Mouse (Mus musculus) T-cell, adult 2 months (primary cell): ENCODE results near the gene Fbxl5.

ENCODE experiments used
- DNase-seq: peaks from one replicate; pipeline ENCODE4 v3.0.0; 2022; ENCODE audit warnings: low spot score

Gene Fbxl5

DNA sequence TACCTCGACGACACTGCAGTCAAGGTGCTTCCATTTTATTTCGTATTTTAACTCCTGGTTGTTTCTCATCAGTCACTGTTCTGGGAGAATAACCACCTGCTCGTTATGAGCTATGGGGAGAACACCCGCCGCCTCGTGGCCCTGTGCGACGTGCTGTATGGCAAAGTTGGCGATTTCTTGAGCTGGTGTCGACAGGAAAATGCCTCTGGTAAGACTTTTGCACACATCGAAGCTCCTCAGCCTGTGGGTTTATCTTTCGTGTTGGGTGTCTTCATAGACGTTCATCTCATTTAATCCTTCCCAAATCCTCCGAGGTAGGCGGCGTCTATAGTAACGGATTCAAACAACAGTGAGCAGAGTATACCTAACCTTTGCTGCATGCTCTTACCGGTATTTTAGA, at the start of gene Fbxl5:
Fbxl5 (minus strand) TSS at position 101 of the 400 bp plus-strand sequence.
- DNase-seq, result no peak

DNA sequence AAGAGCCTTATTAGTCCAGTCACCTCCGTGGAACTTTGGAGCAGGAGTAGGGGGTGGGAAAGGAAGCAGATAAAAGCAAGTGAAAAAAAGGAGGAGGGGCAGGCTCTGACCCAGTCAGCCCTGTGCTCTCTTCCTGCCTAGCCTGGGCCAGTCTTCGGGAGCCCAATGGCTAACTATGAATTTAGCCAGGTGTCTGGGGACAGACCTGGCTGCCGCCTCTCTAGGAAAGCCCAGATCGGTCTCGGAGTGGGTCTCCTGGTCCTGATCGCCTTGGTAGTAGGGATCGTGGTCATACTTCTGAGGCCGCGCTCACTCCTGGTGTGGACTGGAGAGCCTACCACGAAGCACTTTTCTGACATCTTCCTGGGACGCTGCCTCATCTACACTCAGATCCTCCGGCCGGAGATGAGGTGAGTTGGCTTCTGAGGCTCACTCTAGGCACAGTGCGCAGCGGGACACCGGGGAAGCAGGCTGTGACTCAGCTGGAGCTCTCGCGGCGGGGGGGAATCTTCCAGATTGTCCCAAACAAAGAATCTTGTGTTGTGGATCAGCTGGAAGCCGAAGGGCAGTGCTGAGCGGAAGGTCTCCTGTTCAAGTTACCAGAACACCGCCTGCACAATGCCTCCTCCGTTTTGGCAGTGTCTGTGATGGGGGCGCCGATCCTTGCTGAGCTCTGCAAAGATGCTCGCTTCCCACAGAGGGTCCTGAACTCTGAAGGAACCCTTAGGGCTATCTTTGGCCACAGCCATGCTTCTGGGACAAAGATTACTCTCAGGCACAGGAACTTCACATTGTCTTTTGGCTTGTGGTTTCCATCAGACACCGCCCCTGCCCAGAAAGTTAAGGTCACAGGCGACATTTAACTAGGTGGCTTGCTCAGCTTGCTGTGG, 47.5 kb upstream of the Fbxl5 start:
- DNase-seq, result peak; percentile 16

DNA sequence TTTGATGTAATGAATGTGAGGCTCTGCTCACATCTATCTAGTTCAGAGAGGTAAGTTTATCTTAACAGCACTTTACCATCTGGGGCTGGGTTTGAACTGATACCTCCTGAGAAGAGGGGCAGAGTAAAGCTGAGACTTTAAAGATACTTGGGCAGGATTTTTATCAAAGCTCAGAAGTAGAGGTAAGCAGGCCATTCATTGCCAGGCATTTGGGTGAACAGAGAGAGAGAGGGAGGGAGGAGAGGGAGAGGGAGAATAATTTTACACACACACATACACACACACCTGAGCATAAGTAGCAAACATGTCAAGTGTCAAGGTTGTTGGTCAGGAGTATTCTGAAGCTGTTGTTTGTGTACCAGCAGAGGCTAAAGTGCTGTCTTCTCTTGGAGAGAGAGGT, 46.8 kb upstream of the Fbxl5 start, which contains the start of gene Cd38:
Cd38 (plus strand) TSS at position 301 of the 400 bp plus-strand sequence.
- no peak for DNase-seq

DNA sequence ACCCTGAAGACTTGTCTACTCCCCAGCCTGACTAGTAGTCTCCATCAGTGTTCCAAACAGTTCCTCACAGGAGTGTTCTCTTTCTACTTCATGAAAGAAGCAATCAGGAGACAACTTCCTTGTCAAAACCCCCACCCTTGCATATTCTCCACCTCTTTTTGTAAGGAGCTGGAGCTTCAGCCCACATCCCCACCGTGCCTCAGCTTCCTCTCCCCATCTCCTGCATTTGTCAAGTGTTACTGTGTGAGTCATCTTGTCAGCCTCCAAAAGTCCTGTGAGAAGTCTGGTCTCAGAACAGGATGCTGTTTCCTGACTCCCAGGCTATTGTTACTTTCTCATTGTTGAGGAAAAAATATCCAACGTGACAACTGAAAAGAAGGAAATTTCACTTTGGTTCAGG, 43.9 kb upstream of the Fbxl5 start:
- no peak for DNase-seq

DNA sequence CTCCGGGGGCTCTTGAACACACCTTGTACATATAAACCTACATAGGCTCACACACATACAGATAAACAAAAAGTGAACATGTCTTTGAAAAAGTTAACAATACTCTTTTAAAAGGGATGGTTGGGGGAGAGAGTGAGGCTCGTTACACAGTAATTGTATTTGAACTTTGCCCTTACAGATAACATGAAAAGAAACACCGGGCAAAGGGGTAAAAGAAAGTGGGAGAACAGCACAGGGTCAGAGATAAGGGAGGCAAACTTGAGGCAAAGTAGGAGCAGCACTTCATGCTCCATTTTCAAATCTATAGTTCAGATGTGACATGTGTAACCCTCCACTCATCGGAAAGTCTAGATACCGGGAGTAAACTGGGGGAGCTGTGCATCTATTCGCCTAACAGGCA, 42.2 kb upstream of the Fbxl5 start:
- DNase-seq, result no peak

DNA sequence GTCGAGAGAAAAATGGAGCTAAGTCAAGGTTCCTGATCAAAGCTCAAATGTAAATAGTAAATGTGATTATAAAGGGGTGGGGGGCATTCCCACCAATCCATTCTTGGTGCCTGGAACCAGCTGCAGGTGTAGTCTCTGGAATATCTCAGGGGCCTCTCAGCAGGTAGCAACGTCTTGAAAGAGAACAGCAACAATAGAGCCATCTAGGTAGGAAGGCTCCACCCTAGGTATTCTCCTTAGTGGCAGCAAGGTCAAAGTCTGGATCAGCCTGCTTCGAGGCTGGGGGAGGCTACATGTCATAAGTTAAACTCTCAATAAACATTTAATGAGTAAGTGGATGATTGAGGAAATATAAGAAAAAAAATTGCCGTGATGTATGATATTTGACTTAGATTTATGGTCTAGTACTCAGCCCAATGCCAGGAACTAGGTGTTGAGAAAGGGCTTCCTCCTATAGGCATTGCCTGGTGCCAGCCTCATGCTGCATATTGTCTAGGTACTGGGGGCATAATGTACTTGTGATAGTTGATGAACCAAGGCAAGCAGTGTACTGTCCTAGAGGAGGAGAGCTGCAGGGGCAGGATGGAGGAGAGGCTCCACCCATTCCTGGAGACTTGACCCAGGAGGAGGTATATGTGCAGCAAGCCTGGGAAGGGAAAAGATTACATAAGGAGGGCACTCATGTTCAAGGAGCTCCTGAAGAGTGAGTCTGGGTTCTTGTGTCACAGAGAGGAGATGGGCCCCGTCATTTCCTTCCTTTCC, 39.4 kb upstream of the Fbxl5 start:
- no peak for DNase-seq

DNA sequence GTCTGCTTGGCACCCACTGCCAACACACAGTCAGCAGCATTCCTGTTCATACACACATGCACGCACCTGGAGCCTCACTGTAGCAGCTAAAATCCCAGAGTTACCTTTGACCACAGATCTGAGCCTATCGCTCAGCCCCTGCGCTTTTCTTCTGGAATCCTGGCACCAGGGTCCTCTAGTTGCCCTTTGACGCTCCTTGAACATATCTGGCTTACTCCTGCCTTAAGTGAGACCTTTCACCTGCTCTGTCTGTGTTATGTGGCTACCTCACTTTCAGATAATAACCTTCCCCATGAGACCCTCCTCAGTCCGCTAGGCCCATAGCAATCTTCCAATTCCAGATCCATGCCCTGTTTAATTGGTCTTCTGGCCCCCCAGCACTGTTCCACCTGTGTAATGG, 38.7 kb upstream of the Fbxl5 start:
- no peak for DNase-seq

DNA sequence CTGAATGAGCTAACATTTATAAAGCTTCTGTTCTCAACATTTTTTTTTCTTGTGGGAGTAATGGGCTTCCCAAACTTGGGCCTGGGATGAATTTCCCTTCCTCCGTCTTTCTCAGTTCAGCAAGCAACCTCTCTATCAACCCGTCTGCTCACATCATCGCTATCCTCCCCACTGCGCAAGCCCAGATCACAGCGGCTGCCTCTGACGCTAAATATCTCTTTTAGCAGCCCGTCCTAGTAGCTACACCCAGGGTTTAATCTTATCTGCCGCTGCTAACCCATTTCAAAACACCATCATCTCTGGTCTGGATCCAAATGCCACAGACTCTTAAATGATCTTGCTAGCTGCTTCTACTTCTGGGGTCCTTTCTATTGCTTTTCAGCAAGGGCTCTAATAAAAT, 38.2 kb upstream of the Fbxl5 start:
- no peak for DNase-seq

DNA sequence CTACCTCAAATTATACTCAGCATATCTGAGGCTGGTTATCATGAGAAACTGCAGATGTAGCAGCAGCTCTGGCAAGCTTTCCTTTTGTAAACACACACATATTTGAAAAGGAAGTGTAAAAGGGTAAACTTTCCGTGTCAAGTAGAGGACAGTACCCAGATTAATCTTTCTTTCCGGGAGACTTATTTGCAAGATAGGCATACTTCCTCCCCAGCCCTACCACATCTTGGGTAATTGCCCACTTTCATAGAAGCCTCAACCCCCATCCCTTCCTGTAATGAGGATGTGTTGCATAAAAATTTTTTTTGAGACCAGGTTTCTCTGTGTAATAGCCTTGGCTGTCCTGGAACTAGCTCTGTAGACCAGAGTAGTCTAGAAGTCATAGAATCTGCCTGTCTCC, 34.3 kb upstream of the Fbxl5 start:
- no peak for DNase-seq

DNA sequence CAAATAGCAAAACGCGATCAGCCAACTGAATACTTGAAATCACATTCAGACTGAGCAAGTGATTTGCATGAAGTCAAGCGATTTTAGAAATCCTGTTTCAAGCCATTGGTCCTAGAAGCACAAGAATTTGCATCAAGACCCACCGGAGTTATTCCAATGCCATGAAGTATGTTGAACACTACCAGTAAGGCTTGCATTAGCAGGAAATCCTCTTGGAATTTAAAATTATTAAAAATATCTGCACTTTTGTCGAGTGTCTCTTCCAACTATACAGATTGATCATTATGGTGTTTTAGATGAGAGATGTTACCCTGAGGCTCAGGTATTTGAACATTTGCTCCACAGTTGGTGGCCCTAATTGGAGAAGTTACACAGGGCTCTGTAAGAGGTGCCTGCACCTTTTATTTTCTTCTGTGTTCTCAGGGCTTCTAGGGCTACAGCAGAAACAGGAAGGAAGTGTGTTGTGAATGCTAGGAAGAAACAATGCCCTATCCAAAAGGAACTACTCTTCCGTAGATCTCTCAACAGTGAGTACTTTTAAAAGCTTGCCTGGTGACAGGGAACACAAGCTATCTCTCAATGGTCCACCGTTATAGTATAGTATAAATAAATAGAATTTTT, 32.5 kb upstream of the Fbxl5 start:
- no peak for DNase-seq

DNA sequence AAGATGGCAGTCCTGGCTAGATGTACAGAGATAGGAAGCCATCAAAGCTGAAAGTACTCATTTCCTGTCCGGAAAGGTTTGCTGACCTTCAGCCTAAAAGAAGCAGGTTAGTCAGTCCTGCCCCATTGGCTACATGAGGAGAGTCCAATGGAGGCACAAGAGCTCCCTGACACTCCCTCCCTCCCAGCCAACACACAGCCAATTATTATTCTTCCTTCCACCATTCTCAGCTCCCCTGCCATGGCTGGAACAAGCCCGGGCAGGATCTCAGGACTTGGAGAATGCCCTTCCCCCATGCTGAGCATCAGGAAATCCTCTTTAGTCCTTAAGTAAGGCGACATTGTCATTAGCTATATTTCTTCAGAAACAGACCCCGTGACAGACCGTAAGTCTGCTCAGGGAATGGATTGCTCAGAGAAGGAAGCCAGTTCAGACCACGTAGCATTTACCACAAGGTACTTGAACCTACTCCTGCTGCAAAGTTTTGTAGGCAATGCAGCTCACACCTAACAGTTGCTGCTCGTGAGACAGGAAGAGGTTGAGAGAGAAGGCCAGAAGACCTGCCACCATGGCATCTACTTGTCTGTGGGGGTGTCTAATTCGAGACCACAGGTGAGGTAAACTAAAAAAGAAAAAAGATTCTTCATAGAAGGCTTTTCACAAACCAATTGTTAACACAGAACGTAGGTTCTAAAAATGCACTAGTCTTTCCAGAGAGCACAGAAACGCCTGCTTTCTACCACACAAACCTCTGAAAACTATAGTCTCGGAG, 31.8 kb upstream of the Fbxl5 start:
- peak; percentile 23 for DNase-seq

DNA sequence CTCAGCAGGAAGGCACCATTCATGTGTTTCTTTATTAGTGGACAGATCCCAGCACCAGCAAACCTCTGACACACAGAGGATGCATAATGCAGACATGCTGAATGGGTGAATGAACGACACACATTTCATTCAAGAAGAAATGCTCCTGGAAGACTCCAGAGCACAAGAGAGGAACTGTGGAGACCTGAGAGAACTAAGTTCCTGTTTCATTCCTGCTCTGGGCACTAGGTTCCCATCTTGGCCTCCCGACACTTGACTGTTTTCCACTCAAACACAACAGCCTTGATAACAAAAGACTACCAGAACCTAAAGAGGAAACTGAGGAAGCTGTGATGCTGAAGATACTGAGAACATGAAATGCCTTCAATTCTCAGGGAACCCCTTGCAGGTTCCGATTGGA, 26.8 kb upstream of the Fbxl5 start:
- DNase-seq, result no peak

DNA sequence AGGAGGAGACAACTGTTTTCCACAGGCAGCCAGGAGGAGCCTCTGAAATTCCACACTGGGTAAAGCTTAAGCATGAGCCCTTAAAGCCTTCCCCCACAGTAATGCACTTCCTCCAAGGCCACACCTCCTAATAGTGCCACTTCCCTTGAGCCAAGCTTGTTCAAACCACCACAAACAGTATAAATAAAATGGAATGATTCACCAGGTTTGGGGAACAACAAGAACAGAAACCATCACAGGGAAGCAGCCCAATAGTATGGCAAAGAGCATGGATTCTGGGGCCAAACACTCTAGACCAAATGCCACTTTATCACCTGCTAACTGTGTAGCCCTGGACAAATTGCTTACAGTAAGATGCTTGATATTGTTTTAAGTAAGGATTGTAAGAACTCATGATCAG, 26.1 kb upstream of the Fbxl5 start:
- DNase-seq, result no peak

DNA sequence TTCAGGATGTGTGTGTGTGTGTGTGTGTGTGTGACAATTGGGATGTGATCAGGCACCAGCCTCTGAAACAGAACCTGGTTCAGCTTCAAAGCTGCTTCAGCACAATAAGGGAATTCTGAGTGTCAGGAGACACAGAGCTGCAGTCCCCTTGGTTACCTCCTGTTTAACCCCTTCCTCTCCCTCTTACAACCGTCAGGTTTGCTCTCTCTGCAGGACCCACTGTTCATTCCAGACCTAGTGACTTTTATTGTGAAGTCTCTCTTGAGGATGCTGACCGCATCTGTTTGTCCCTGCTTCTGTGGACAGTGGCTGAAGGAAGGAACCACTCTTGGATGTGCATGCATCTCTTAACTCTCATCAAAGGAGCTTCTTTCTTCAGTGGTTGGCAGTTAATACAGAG, 24.8 kb upstream of the Fbxl5 start:
- DNase-seq, result no peak

DNA sequence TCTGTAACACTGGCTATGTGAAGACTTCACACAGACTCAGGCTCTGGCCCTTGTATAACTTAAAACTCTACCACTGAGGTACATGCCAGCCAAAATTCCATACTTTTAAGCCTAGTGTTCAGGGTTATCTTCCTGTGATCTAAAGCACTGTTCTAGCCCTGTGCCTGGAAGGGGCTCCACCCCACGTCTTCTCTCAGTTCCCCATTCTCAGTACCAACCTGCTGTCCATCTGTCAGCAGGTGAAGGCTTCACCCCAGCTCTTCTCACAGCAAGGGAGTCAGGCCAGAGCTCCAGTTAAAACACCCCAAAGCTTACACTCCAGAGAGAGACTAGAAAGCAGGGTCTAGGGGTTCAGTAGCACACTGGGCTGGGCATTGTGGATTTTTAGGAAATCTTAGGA, 24.2 kb upstream of the Fbxl5 start:
- no peak for DNase-seq

DNA sequence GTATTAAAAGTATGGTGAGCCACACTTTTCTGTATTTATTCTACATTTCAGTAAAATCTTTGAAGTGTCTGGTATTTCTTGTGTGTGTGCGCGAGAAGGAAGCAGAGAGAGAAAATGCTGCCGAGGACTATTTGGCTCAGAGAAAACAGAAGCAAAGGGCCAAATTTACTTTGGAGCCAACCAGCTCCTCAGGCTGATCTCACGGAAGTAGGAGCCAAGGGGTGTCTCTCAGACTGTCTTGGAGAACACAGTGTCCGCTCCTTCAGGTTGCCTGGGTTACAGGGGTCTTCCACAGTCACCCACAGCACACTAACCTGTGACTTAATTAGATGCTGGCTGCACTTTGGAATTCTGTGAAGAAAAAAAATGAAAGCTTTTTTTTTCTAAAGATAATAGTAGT, 23.6 kb upstream of the Fbxl5 start:
- DNase-seq, result no peak

DNA sequence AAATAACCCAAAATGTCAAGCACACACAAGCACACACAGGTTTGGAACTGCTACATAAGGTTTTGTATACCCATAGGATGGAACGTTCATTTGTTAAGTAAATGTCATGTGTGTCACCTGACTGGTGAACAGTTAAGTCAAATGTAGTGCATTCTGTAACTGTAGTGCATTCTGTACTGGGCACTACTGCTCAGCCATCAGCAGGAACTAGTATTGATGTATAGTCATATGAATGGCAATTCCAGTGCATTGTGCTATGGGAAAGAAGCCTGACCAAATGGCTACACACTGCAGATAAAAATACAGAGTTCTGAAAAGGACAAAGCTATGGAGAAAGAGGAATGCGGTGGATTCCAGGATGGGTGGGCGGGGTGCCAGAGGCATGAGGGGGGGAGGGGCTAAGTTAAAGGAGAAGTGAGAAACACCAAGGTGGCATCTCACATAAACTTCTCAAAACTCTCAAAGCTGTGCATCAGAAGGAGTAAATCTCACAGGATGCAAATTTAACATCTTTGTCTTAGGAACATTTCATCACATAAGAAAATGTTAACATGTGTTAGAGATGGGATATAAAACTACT, 21.2 kb upstream of the Fbxl5 start:
- no peak for DNase-seq

DNA sequence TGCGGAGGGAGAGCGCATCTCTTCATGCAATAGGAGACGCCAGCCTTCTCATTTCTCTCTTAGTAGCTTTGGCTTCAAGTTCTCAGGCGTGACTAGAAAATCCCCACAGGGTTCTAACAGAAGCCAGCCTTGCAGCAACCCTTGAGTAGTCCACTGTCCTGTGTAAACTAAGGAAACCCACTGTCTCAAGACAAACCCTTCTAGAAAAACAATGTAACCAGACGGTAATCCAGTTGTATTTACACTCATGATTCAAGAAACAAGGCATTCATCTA, 20.5 kb upstream of the Fbxl5 start:
- DNase-seq, result no peak

DNA sequence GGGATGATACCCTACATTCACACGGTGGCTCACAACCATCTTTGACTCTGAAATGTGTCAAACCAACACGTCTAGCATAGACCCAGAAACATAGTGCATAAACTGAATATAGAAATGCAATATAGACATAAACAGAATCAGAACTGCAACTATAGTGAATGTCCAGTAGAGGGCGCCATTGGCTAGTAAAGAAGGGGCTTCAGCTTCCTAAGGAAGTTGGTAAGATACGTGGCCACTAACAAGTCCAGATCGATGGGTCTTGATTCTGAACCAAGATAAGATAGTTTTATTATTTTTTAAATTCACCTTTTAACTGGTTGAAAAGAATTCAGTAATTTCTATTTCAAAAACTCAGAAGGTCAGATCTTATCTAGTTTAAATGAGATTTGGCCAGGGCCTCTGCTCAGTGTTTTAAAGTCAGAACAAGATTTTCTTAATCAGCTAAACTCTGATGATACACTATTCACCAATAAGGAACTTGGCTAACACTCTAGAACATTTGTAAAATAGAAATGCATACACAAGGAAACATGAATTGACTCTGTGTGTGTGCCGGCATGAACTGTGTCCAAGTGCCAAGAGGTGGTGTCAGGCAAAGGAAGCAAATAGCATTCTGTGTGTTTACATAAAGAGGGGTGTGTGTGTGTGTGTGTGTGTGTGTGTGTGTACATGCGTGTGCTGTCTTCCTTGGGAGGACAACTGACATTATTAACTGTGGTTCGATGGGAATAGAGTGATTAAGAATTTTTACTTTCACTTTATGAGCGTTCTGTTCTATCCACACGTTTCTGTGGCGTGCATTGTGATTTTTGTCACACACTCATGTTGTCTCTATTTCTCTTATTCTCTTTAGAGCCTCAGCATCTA, 19.9 kb upstream of the Fbxl5 start:
- DNase-seq, result peak; percentile 57

DNA sequence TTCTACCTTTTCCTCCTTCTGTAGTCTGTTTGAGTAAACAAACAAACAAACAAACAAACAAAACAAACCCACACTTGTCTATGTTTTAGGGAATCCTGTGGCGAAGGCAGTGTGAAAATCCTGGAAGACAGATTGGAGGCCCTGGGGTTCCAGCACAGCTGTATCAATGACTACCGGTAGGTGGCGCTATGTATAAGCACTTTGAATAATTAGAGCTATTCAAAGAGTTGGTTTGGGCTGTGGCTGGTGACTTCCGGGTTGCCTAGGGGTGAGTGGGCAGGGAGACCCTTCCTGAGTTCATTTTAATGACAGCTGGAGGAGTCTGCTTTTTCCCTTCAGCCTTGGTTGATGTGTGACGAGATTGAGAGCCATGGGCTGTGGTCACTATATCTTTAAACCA, 15.9 kb upstream of the Fbxl5 start:
- DNase-seq, result peak; percentile 27

DNA sequence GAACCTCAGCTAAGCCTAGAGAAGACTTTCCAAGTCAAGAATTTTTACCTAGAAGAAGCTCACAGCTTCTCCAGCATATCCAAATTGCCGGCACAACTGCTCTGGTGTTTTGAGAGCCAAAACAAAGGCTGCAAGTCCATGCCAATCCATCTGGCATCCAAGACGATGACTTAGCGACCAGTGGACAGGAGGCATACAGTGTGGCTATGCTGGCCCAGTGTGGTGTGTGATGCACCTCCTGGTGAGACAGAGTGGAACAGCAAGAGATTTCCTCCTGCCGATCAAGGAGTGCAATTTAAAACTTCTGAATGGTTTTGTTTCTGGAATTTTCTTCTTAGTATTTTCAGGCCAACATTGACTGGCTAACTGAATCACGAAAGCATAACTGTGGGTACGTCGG, 15.2 kb upstream of the Fbxl5 start:
- no peak for DNase-seq
